In the genomic region with DNA sequence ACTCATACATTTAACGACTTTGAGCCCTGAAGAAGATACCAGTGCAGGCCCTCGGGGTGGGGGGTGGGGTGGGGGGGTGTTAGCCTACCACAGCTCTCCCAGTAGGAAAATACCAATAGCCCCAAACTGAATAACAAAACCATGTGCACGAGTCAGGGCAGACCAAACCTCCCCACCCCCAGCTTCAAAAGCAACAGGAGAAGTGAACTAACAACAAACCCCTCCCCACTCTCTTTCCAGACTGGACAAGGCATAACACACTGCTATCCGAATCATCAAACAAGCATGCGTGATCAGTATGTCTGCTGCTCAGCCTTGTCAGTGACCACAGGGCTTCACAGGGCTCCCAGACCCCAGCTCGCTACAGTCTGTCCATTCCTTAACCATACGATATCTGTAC, we compare ENCODE assay signal across 22 mouse cellular contexts.
A peak's percentile ranks its signal among the peaks of the same experiment; 100 is the strongest.
DNase-seq lines count a peak whose midpoint lies in the region; ATAC-seq and TF ChIP-seq lines count a peak whose summit lies in the region.
"Had no signal": no experiment of that assay in that cellular context is flagged by ENCODE, and none has a peak within 500 bp of the region (broad histone marks: within the 10 kb centered on the region; RNA-seq: fewer than 3 reads in every experiment).

No protein-coding gene starts in this region.

- no peak overlapping the region for H3K4me3 ChIP-seq in lung, embryonic 16.5 days (ENCODE audit: low read length)
- no peak overlapping the region for H3K4me3 ChIP-seq in lung, postnatal 0 days (ENCODE audit: low read depth, low read length)
- H3K4me3 ChIP-seq in embryonic fibroblast, embryonic 13.5 days (ENCODE audit: insufficient read depth, low read length) = no peak overlapping the region
- no peak overlapping the region for H3K4me3 ChIP-seq in limb, embryonic 15.5 days
- H3K4me3 ChIP-seq: heart, embryonic 15.5 days; left cerebral cortex, adult 2 months; liver, embryonic 15.5 days; midbrain, embryonic 12.5 days; neural tube, embryonic 13.5 days had no signal

- no peak for TF ChIP-seq EP300 in lung, postnatal 0 days (IDR thresholded peaks at IDR 0.05)

- peaks cover 42% of the 10 kb centered on the region for H3K4me1 ChIP-seq in lung, embryonic 16.5 days (replicated peaks; ENCODE audit: control insufficient read depth, insufficient read depth, low read length)
- no peaks in the 10 kb centered on the region; the same call in 1 of the 2 replicates for H3K4me1 ChIP-seq in lung, postnatal 0 days (ENCODE audit: insufficient read depth, low read depth, low read length)
- peaks cover 23% of the 10 kb centered on the region for H3K4me1 ChIP-seq in embryonic fibroblast, embryonic 13.5 days (ENCODE audit: control insufficient read depth, insufficient read depth, low read length)
- peaks cover 67% of the 10 kb centered on the region for H3K4me1 ChIP-seq in limb, embryonic 15.5 days
- H3K4me1 ChIP-seq: liver, embryonic 15.5 days had no signal

- H3K36me3 ChIP-seq in lung, embryonic 16.5 days (ENCODE audit: control insufficient read depth, insufficient read depth, low read length) = no peaks in the 10 kb centered on the region
- H3K36me3 ChIP-seq in lung, postnatal 0 days (ENCODE audit: insufficient read depth, low read length) = no peaks in the 10 kb centered on the region
- no peaks in the 10 kb centered on the region for H3K36me3 ChIP-seq in limb, embryonic 15.5 days
- H3K36me3 ChIP-seq: heart, embryonic 15.5 days; liver, embryonic 15.5 days; midbrain, embryonic 12.5 days; neural tube, embryonic 13.5 days had no signal

- ATAC-seq in lung, embryonic 16.5 days (ENCODE audit: low read depth) = 0 out of 2 replicates have a peak, but pooled peaks have one; percentile 13
- no peak for ATAC-seq in lung, postnatal 0 days
- ATAC-seq in limb, embryonic 15.5 days (ENCODE audit: insufficient number of reproducible peaks, low FRiP score, low TSS enrichment, low read depth) = no peak
- ATAC-seq: forebrain, embryonic 16.5 days; hindbrain, embryonic 16.5 days had no signal

- no peak for TF ChIP-seq CTCF in lung, postnatal 0 days (IDR thresholded peaks at IDR 0.05)
- no peak for TF ChIP-seq CTCF in embryonic fibroblast, embryonic 13.5 days (IDR thresholded peaks at IDR 0.05; ENCODE audit: borderline replicate concordance, insufficient read depth, low read length)

- H3K4me2 ChIP-seq in lung, embryonic 16.5 days (ENCODE audit: low read depth, low read length) = no peak overlapping the region
- H3K4me2 ChIP-seq in lung, postnatal 0 days (replicated peaks; ENCODE audit: low read depth, low read length) = no peak overlapping the region
- H3K4me2 ChIP-seq in limb, embryonic 15.5 days = no peak overlapping the region
- H3K4me2 ChIP-seq: heart, embryonic 15.5 days; liver, embryonic 15.5 days; midbrain, embryonic 12.5 days; neural tube, embryonic 13.5 days had no signal

- no peaks in the 10 kb centered on the region for H3K9me3 ChIP-seq in lung, embryonic 16.5 days (ENCODE audit: control insufficient read depth, low read length)
- H3K9me3 ChIP-seq in lung, postnatal 0 days (ENCODE audit: low read length) = no peaks in the 10 kb centered on the region
- no peaks in the 10 kb centered on the region for H3K9me3 ChIP-seq in limb, embryonic 15.5 days
- H3K9me3 ChIP-seq: heart, embryonic 15.5 days; liver, embryonic 15.5 days; midbrain, embryonic 12.5 days; neural tube, embryonic 13.5 days had no signal

- H3K27me3 ChIP-seq in lung, embryonic 16.5 days (ENCODE audit: control insufficient read depth, insufficient read depth, low read depth, low read length) = no peaks in the 10 kb centered on the region
- H3K27me3 ChIP-seq in lung, postnatal 0 days (replicated peaks; ENCODE audit: insufficient read depth, low read length) = no peaks in the 10 kb centered on the region
- H3K27me3 ChIP-seq in limb, embryonic 15.5 days = no peaks in the 10 kb centered on the region
- H3K27me3 ChIP-seq: heart, embryonic 15.5 days; liver, embryonic 15.5 days; neural tube, embryonic 13.5 days had no signal

- TF ChIP-seq POLR2A in embryonic fibroblast, embryonic 13.5 days (IDR thresholded peaks at IDR 0.05; ENCODE audit: low read depth, low read length) = no peak

- H3K27ac ChIP-seq in lung, embryonic 16.5 days (ENCODE audit: low read length) = no peak overlapping the region
- H3K27ac ChIP-seq in lung, postnatal 0 days (ENCODE audit: low read length) = no peak overlapping the region
- peak overlapping the region; percentile 23 for H3K27ac ChIP-seq in embryonic fibroblast, embryonic 13.5 days (ENCODE audit: insufficient read depth, low read length)
- H3K27ac ChIP-seq in limb, embryonic 15.5 days = peak overlapping the region; percentile 57; the same call in 1 of the 2 replicates
- H3K27ac ChIP-seq: heart, embryonic 15.5 days; left cerebral cortex, adult 2 months; liver, embryonic 15.5 days; midbrain, embryonic 12.5 days; neural tube, embryonic 13.5 days had no signal

- WGBS in lung, embryonic 16.5 days = 40% methylated on average over 7 of the region's 7 CpGs
- WGBS in lung, postnatal 0 days = 59% methylated on average over 7 of the region's 7 CpGs
- WGBS in limb, embryonic 15.5 days = 55% methylated on average over 7 of the region's 7 CpGs

- H3K9ac ChIP-seq in lung, embryonic 16.5 days (ENCODE audit: low read length) = no peak overlapping the region
- no peak overlapping the region for H3K9ac ChIP-seq in lung, postnatal 0 days (replicated peaks; ENCODE audit: low read depth)
- H3K9ac ChIP-seq in limb, embryonic 15.5 days = no peak overlapping the region
- H3K9ac ChIP-seq: heart, embryonic 15.5 days; liver, embryonic 15.5 days; midbrain, embryonic 12.5 days; neural tube, embryonic 13.5 days had no signal

- peak; percentile 49 for DNase-seq in embryo, embryonic 10 days (ENCODE audit: low spot score)
- DNase-seq in embryo, embryonic 9.5 days (ENCODE audit: extremely low spot score) = no peak
- DNase-seq in lung, postnatal 0 days (ENCODE audit: low spot score) = no peak
- DNase-seq in layer of hippocampus, postnatal 10 days (ENCODE audit: low spot score in 2 of 2) = no peak
- DNase-seq in ovary, postnatal 14 days (ENCODE audit: low spot score) = no peak
- DNase-seq: adrenal gland, postnatal 10 days; cerebellum, adult 9-11 months; left cerebral cortex, postnatal 4 days; lung, postnatal 10 days; right cerebral cortex, postnatal 14 days; spleen, adult 18-20 months; thymus, adult 18-20 months had no signal

Comparison
In these comparisons a context has a peak if more than half of its experiments do, and no peak if none do; other contexts are left out.
1. H3K27ac ChIP-seq: peak in embryonic fibroblast, embryonic 13.5 days (single experiment) and limb, embryonic 15.5 days (single experiment); none in lung, embryonic 16.5 days (single experiment) and lung, postnatal 0 days (single experiment).